Mouse (Mus musculus): ENCODE measurements around the gene Limk1. TPM values are rescaled to one million over a fixed set of nuclear protein-coding genes. Genes with fewer than 3 reads are reported as not detected.
"Not testable (repeated sequence)": the region's sequence is repeated elsewhere in the genome, so short reads cannot be mapped to it uniquely, and the experiment has no call there.

Limk1 gene
- total RNA-seq, 2 experiments from 2014 or later, result 39.9 to 41.8 TPM

GRCm38 (mm10) chr5:134678827-134679546 is 9.4 kb downstream of the Limk1 start:
- no peak for DNase-seq (ENCODE audit: extremely low spot score in 1 of 2, low spot score in 1 of 2)

- no peak for DNase-seq (ENCODE audit: extremely low spot score in 1 of 2, low spot score in 1 of 2)
These were observed 10.4 kb downstream of the Limk1 start for GRCm38 (mm10) chr5:134678031-134678430.

GRCm38 (mm10) chr5:134677491-134677890 is 10.9 kb downstream of the Limk1 start:
- DNase-seq (ENCODE audit: extremely low spot score in 1 of 2, low spot score in 1 of 2), result no peak

GRCm38 (mm10) chr5:134675956-134676759 is 12.2 kb downstream of the Limk1 start:
- DNase-seq (ENCODE audit: extremely low spot score in 1 of 2, low spot score in 1 of 2), result peak in 1 of 2 experiments; percentile 40

- DNase-seq (ENCODE audit: extremely low spot score in 1 of 2, low spot score in 1 of 2), result no peak
These were observed 13.4 kb downstream of the Limk1 start for GRCm38 (mm10) chr5:134674977-134675376.

- DNase-seq (ENCODE audit: extremely low spot score in 1 of 2, low spot score in 1 of 2), result no peak
These were observed 15.8 kb downstream of the Limk1 start for GRCm38 (mm10) chr5:134672611-134673010.

GRCm38 (mm10) chr5:134672198-134672516 is 16.2 kb downstream of the Limk1 start:
- no peak for DNase-seq (ENCODE audit: extremely low spot score in 1 of 2, low spot score in 1 of 2)

GRCm38 (mm10) chr5:134671335-134672197 is 16.8 kb downstream of the Limk1 start:
- DNase-seq (ENCODE audit: extremely low spot score in 1 of 2, low spot score in 1 of 2), result no peak

- no peak for DNase-seq (ENCODE audit: extremely low spot score in 1 of 2, low spot score in 1 of 2)
These were observed 19.2 kb downstream of the Limk1 start for GRCm38 (mm10) chr5:134669001-134669708.

GRCm38 (mm10) chr5:134668495-134668894 is 19.9 kb downstream of the Limk1 start:
- peak in 1 of 2 experiments; percentile 51 for DNase-seq (ENCODE audit: extremely low spot score in 1 of 2, low spot score in 1 of 2)

GRCm38 (mm10) chr5:134656708-134657107 is 31.7 kb downstream of the Limk1 start:
- no peak for DNase-seq (ENCODE audit: extremely low spot score in 1 of 2, low spot score in 1 of 2)

GRCm38 (mm10) chr5:134652015-134652414 is 36.4 kb downstream of the Limk1 start:
- no peak for DNase-seq (ENCODE audit: extremely low spot score in 1 of 2, low spot score in 1 of 2)

- DNase-seq (ENCODE audit: extremely low spot score in 1 of 2, low spot score in 1 of 2), result peak in 1 of 2 experiments; percentile 44
These were observed 37.5 kb downstream of the Limk1 start for GRCm38 (mm10) chr5:134650926-134651325.

GRCm38 (mm10) chr5:134648976-134649375 is 39.4 kb downstream of the Limk1 start:
- DNase-seq (ENCODE audit: extremely low spot score in 1 of 2, low spot score in 1 of 2), result not testable (repeated sequence)

GRCm38 (mm10) chr5:134647394-134647793 is 41.0 kb downstream of the Limk1 start:
- no peak for DNase-seq (ENCODE audit: extremely low spot score in 1 of 2, low spot score in 1 of 2)

GRCm38 (mm10) chr5:134646461-134646860 is 41.9 kb downstream of the Limk1 start:
- DNase-seq (ENCODE audit: extremely low spot score in 1 of 2, low spot score in 1 of 2), result no peak

GRCm38 (mm10) chr5:134644643-134645118 is 43.7 kb downstream of the Limk1 start:
- DNase-seq (ENCODE audit: extremely low spot score in 1 of 2, low spot score in 1 of 2), result no peak

GRCm38 (mm10) chr5:134644121-134644520 is 44.3 kb downstream of the Limk1 start:
- DNase-seq (ENCODE audit: extremely low spot score in 1 of 2, low spot score in 1 of 2), result no peak

- DNase-seq (ENCODE audit: extremely low spot score in 1 of 2, low spot score in 1 of 2), result no peak
These were observed 48.0 kb downstream of the Limk1 start for GRCm38 (mm10) chr5:134640371-134640770.

- DNase-seq (ENCODE audit: extremely low spot score in 1 of 2, low spot score in 1 of 2), result peak; percentile 94 to 96
These were observed 49.1 kb downstream of the Limk1 start, which contains the start of gene Eif4h for GRCm38 (mm10) chr5:134639269-134639682. Gene Eif4h (minus strand): TSS chr5:134639490.
